Mouse (Mus musculus): ENCODE results near the gene Ndufaf3. TPM values are rescaled to one million over a fixed set of nuclear protein-coding genes. Genes with fewer than 3 reads are reported as not detected.

Ndufaf3 gene
- polyA plus RNA-seq, 1 experiment: 25.5 TPM

DNA sequence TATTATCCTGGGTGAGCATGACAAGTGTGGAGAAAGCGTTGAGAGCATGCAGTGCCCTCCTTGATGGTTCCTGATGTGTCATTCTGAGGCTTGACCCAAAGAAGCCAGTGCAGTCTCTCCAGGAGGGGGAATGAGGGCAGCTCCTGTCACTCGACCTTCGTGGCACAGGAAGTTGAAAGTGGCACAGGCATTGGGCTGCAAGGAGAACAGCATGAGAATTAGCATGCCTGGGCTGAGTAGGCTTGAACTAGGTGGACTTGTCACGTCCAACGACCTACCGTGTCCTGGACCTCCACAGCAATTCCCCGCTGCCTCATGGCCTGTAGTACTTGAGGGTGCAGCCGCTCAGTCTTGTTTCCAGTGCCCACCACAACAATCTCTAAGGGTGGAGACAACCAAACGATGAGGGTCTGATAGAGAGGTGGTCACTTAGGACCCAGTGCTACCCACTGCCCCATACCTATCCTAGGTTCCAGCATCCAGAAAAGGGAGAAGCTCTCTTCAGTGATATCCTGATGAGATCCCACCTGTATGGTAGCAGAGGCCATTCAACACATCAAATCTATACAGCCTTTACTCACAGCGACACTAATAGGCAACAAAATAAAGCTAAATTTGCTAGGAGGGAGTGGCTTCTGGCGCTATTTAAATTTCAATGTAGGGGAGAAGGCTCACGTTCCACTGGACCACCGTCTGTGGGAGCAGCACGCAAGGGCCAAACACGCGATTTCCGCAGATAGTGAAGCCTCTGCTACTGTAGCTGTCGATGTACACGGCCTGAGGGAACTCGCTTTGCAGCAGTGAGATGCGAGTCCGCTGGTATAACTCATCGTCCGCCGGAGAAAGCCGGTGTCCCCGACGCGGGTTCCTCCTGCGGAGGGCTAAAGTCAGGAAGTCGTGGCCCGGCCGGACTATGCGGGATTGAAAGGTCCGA lies 1.1 kb downstream of the Ndufaf3 start:
- Histone ChIP-seq H3K27ac (ENCODE audit: insufficient read depth, low read length) (peak overlapping the region; percentile 27), H3K4me3 (ENCODE audit: insufficient read depth, low read length) (peak overlapping the region; percentile 44), H3K4me1 (ENCODE audit: control insufficient read depth, insufficient read depth, low read length) (peaks cover 4% of the 10 kb centered on the region; the same call in 1 of the 2 replicates)
- no peak for TF ChIP-seq CTCF (IDR thresholded peaks at IDR 0.05; ENCODE audit: borderline replicate concordance, insufficient read depth, low read length)
- no peak for TF ChIP-seq POLR2A (IDR thresholded peaks at IDR 0.05; ENCODE audit: low read depth, low read length)

DNA sequence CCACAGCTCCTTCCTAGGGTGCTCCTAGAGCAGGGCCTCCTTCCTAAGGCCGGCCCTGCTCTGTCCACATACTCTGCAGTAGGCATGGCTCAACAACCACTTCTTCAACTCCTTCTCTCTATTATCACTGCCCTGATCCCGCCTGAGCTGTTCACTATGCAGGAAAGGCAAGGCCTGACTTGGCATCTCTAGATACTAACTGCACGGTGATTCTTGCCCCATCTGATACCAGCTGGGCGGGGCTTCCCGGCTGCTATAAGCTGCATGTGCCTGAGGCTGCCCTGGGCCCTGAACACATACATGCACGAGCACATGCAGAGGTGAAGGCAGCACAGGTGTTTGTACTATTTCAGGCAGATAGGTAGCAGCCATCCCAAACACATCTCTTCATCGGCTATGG lies 3.1 kb downstream of the Ndufaf3 start:
- no peak overlapping the region for H3K4me3 ChIP-seq (ENCODE audit: insufficient read depth, low read length)
- TF ChIP-seq CTCF (IDR thresholded peaks at IDR 0.05; ENCODE audit: borderline replicate concordance, insufficient read depth, low read length) (no peak), POLR2A (IDR thresholded peaks at IDR 0.05; ENCODE audit: low read depth, low read length) (no peak)
- H3K4me1 ChIP-seq (ENCODE audit: control insufficient read depth, insufficient read depth, low read length): peaks cover 4% of the 10 kb centered on the region; the same call in 1 of the 2 replicates
- H3K27ac ChIP-seq (ENCODE audit: insufficient read depth, low read length): no peak overlapping the region

DNA sequence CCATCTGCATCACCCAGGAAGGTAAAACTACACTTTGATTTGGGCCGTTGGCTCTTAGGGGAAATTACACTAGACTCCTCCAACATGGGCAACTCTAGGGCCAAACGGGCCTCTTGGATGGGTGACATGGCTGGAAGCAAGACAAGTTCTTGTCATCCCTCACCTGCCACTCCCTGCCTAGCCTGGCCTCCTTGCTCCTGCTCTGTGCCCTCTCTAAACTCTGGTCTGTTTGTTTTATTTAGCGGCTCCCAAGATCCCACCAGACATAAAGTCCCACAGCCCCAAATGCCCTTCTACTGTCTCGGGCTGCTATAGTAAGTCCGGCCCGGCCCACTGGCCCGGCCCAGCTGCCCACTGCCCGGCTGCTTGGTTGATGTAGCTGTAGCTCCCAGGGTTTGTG lies 3.6 kb downstream of the Ndufaf3 start:
- no peak for TF ChIP-seq POLR2A (IDR thresholded peaks at IDR 0.05; ENCODE audit: low read depth, low read length)

DNA sequence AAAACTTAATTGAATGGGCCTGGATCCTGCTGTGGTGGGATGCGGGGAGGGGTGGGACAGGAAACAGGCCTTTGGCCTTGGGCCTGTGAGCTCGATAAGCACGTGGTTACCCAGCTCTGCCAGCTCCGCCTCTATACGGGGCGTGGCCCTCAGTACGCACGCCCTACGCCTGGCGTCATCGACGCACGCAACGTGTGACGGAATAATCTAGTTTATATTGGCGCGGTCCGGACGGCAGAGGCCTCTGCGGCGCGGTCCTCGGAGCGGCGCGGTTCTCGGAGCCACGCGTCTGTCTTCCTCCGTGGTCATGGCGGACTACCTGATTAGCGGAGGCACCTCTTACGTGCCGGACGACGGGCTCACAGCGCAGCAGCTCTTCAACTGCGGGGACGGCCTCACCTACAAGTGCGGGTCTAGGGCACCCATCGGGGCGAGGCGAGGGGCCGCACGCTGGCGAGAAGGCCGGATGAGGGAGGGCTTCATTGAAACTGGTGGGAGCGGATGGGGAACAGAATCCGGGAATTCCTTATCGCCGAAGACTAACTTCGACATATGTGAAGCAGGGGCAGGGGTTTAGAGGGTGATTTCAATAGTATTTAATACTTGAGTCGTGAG lies 6.9 kb downstream of the Ndufaf3 start, which contains the start of gene Impdh2:
Gene Impdh2, plus strand, starts transcription at position 60 of the 615 bp plus-strand sequence.
- H3K27ac ChIP-seq (ENCODE audit: insufficient read depth, low read length): peak within 1 kb of the TSS; percentile 6; the same call in 1 of the 2 replicates
- H3K4me1 ChIP-seq (ENCODE audit: control insufficient read depth, insufficient read depth, low read length): 0 out of 2 replicates have a peak, but pooled peaks cover 4% of the 10 kb centered on the region
- TF ChIP-seq POLR2A (IDR thresholded peaks at IDR 0.05; ENCODE audit: low read depth, low read length) (peak; percentile 89), CTCF (IDR thresholded peaks at IDR 0.05; ENCODE audit: borderline replicate concordance, insufficient read depth, low read length) (no peak)
- H3K4me3 ChIP-seq (ENCODE audit: insufficient read depth, low read length): peak within 1 kb of the TSS; percentile 87

More for the DNA sequence above, 3.6 kb downstream of the Ndufaf3 start:
- no peak overlapping the region for H3K27ac ChIP-seq (ENCODE audit: insufficient read depth, low read length)
- no peak overlapping the region for H3K4me3 ChIP-seq (ENCODE audit: insufficient read depth, low read length)
- H3K4me1 ChIP-seq (ENCODE audit: control insufficient read depth, insufficient read depth, low read length): peaks cover 4% of the 10 kb centered on the region; the same call in 1 of the 2 replicates

DNA sequence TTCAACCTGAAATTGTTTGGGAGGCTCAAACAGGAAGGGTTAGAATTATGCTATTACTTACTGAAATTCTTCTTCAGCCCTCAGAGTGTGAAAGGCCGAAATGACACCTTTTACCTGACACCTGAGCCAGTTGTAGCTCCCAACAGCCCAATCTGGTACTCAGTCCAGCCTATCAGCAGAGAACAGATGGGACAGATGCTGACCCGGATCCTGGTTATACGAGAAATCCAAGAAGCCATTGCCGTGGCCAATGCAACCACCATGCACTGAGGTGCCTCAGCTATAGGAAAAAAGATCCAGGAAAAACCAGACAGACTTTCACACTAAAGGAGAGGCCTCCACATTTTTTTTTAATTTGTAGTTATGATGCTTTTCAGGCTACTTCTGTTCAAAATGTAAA lies 8.1 kb downstream of the Ndufaf3 start:
- Histone ChIP-seq H3K4me1 (ENCODE audit: control insufficient read depth, insufficient read depth, low read length) (0 out of 2 replicates have a peak, but pooled peaks cover 4% of the 10 kb centered on the region), H3K27ac (ENCODE audit: insufficient read depth, low read length) (no peak overlapping the region), H3K4me3 (ENCODE audit: insufficient read depth, low read length) (no peak overlapping the region)
- TF ChIP-seq POLR2A (IDR thresholded peaks at IDR 0.05; ENCODE audit: low read depth, low read length) (no peak), CTCF (IDR thresholded peaks at IDR 0.05; ENCODE audit: borderline replicate concordance, insufficient read depth, low read length) (no peak)

DNA sequence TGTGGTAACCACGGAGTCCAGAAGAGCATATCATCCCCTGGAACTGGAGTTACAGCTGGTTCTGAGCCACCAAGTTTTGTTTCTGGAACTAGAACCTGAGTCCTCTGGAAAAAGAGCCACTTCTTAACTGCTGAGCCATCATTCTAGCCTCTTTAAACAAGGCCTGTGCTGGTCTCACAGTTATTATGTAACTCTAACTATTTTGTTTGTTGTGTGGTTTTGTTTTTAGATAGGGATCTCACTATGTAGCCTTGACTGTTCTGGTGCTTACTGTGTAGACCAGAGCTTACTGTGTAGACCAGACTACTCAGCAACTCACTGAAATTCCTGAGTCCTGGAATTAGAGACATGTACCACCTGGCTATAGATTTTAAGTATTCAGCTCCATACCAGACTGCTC lies 20.4 kb downstream of the Ndufaf3 start:
- Histone ChIP-seq H3K4me3 (ENCODE audit: insufficient read depth, low read length) (no peak overlapping the region), H3K4me1 (ENCODE audit: control insufficient read depth, insufficient read depth, low read length) (no peaks in the 10 kb centered on the region), H3K27ac (ENCODE audit: insufficient read depth, low read length) (no peak overlapping the region)
- TF ChIP-seq POLR2A (IDR thresholded peaks at IDR 0.05; ENCODE audit: low read depth, low read length) (no peak), CTCF (IDR thresholded peaks at IDR 0.05; ENCODE audit: borderline replicate concordance, insufficient read depth, low read length) (no peak)

DNA sequence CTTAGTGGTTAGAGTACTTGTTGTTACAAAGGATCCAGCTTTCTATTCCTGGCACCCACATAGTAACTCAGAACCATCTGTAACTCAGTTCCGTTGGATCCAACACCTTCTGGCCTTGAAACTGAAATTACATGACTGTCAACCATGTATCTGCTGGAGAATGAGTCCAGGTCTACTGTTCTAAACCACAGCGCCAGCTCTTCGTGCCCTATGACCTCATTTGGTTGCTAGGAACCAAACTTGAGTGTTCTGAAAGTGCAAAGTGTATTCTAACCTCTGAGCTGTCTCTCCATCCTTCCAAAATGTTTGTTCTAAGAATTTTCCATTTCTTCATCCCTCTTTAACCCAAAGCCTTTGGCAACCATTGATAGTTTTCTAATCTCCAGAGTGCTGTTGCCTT lies 21.2 kb downstream of the Ndufaf3 start:
- no peak for TF ChIP-seq CTCF (IDR thresholded peaks at IDR 0.05; ENCODE audit: borderline replicate concordance, insufficient read depth, low read length)
- no peak for TF ChIP-seq POLR2A (IDR thresholded peaks at IDR 0.05; ENCODE audit: low read depth, low read length)
- H3K27ac ChIP-seq (ENCODE audit: insufficient read depth, low read length): no peak overlapping the region
- no peak overlapping the region for H3K4me3 ChIP-seq (ENCODE audit: insufficient read depth, low read length)
- H3K4me1 ChIP-seq (ENCODE audit: control insufficient read depth, insufficient read depth, low read length): no peaks in the 10 kb centered on the region

DNA sequence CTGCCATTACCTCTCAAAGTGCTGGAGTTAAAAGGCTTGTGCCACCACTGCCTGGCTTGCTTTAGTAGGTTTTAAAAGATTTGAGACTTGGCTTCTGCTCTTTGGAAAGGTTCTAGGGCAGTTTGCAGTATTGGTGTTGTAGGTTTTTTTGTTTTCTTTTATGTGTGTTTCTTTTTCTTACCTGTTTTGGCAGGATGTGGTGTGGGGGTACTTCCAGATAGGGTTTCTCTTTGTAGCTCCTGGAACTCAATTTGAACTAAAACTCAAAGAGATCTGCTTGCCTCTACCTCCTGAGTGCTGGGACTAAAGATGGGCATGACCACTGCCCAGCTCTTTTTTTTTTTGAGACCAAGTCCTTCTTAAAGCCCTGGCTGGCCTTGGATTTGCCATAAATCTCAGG lies 26.4 kb downstream of the Ndufaf3 start:
- TF ChIP-seq POLR2A (IDR thresholded peaks at IDR 0.05; ENCODE audit: low read depth, low read length) (no peak), CTCF (IDR thresholded peaks at IDR 0.05; ENCODE audit: borderline replicate concordance, insufficient read depth, low read length) (no peak)
- no peak overlapping the region for H3K27ac ChIP-seq (ENCODE audit: insufficient read depth, low read length)

DNA sequence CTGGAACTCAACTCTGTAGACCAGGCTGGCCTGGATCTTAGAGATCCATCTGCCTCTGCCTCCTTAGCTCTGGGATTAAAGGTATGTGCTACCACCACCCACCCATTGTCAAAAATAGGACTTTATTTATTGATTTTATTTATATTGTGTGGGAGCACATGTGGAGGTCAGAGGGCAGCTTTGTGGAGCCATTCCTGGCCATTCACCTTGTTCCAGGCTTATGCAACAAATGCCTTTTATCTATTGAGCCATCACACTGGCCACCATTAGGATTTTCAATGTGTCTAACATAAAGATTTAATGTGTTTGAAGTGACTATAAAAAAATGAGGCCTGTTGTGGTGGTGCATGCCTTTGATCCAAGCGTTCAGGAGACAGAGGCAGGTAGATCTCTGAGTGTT lies 35.7 kb downstream of the Ndufaf3 start:
- Histone ChIP-seq H3K4me3 (ENCODE audit: insufficient read depth, low read length) (no peak overlapping the region), H3K27ac (ENCODE audit: insufficient read depth, low read length) (no peak overlapping the region)
- TF ChIP-seq POLR2A (IDR thresholded peaks at IDR 0.05; ENCODE audit: low read depth, low read length) (no peak), CTCF (IDR thresholded peaks at IDR 0.05; ENCODE audit: borderline replicate concordance, insufficient read depth, low read length) (no peak)

More for the DNA sequence above, 26.4 kb downstream of the Ndufaf3 start:
- H3K4me1 ChIP-seq (ENCODE audit: control insufficient read depth, insufficient read depth, low read length): no peaks in the 10 kb centered on the region
- H3K4me3 ChIP-seq (ENCODE audit: insufficient read depth, low read length): no peak overlapping the region

DNA sequence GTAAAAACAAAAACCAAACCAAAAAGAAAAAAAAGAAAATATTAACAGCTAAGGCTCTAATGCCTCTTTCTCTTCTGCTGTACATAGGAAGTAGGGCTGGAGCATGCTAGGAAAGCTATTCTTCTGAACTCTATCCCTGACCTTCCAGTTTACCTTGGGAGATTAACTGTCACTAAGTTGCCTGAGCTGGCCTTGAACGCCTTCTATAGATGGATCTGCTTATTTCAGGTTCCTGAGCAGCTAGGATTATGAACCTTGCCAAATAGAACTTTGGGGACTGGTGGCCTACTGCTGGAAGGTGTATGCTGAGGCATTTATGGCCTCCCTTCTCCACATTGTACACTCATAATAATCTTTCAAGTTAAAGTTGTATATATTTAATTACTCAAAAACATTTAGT lies 36.3 kb downstream of the Ndufaf3 start:
- no peak for TF ChIP-seq POLR2A (IDR thresholded peaks at IDR 0.05; ENCODE audit: low read depth, low read length)
- TF ChIP-seq CTCF (IDR thresholded peaks at IDR 0.05; ENCODE audit: borderline replicate concordance, insufficient read depth, low read length): no peak
- H3K4me1 ChIP-seq (ENCODE audit: control insufficient read depth, insufficient read depth, low read length): no peaks in the 10 kb centered on the region
- H3K4me3 ChIP-seq (ENCODE audit: insufficient read depth, low read length): no peak overlapping the region
- no peak overlapping the region for H3K27ac ChIP-seq (ENCODE audit: insufficient read depth, low read length)

More for the DNA sequence above, 35.7 kb downstream of the Ndufaf3 start:
- H3K4me1 ChIP-seq (ENCODE audit: control insufficient read depth, insufficient read depth, low read length): no peaks in the 10 kb centered on the region

Data from embryonic fibroblast, embryonic 13.5 days (primary cell).